Mouse (Mus musculus): ENCODE measurements at regions not wholly inside any gene's neighbourhood (a gene's known extent, or its start where the extent isn't known, plus 50 kb on each side); places are given as distances from the start of the nearest gene placed in this dataset.

DNA sequence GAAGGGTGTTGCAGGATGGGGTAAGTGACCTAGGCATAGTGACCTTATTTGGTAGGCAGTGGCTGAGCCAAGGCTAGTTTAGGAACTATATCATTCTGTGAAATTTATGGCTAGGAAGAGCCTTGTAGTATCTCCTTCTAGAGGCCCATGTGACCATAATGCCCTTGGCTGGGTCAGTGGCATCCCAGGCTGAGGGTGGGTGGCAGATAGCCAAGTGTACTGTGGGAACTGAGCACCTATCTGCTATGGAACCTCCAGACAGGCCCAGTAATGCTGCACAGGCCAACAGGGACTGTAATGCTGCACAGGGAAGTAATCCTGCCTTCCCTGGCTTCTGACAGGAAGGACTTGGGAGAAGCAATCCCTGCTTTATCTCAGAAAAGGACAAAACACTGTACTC lies 500.6 kb upstream of the Mki67 start:
- TF ChIP-seq POLR2A (IDR thresholded peaks at IDR 0.05; ENCODE audit: insufficient read depth, low read depth, low read length) = no peak
- no peak for TF ChIP-seq EP300 (IDR thresholded peaks at IDR 0.05; ENCODE audit: insufficient read depth, low read depth, low read length)
